Mouse (Mus musculus): ENCODE measurements around the gene Olfr1046. TPM values are rescaled to one million over a fixed set of nuclear protein-coding genes. Genes with fewer than 3 reads are reported as not detected.

Gene Olfr1046
- polyA plus RNA-seq, 1 experiment from 2014 or later, result not detected

Other genes starting within 250 kb of the Olfr1046 start
- not detected in 2 replicates for gene Olfr1029, start 245.4 kb downstream of the Olfr1046 start, polyA plus RNA-seq (2015; fragmentation: Nextera tagmentation; extraction: Ambion mirVana)
- not detected in 2 replicates for gene Olfr1030, start 240.0 kb downstream of the Olfr1046 start, polyA plus RNA-seq (2015; fragmentation: Nextera tagmentation; extraction: Ambion mirVana)
- gene Olfr1031, start 229.0 kb downstream of the Olfr1046 start, polyA plus RNA-seq (2015; fragmentation: Nextera tagmentation; extraction: Ambion mirVana), result not detected in 2 replicates
- not detected in 2 replicates for gene Olfr1032, start 213.8 kb downstream of the Olfr1046 start, polyA plus RNA-seq (2015; fragmentation: Nextera tagmentation; extraction: Ambion mirVana)
- 1.6 TPM in 2 replicates for gene Olfr1033, start 198.7 kb downstream of the Olfr1046 start, polyA plus RNA-seq (2015; fragmentation: Nextera tagmentation; extraction: Ambion mirVana)
- gene Olfr1034, start 173.5 kb downstream of the Olfr1046 start, polyA plus RNA-seq (2015; fragmentation: Nextera tagmentation; extraction: Ambion mirVana), result 0.04 TPM in 1 of 2 replicates, not detected in the other
- gene Olfr1036, start 145.3 kb downstream of the Olfr1046 start, polyA plus RNA-seq (2015; fragmentation: Nextera tagmentation; extraction: Ambion mirVana), result not detected in 2 replicates
- not detected in 2 replicates for gene Olfr1037, start 131.9 kb downstream of the Olfr1046 start, polyA plus RNA-seq (2015; fragmentation: Nextera tagmentation; extraction: Ambion mirVana)
- gene Olfr1039, start 83.4 kb downstream of the Olfr1046 start, polyA plus RNA-seq (2015; fragmentation: Nextera tagmentation; extraction: Ambion mirVana), result not detected in 2 replicates
- not detected in 2 replicates for gene Olfr1040, start 72.6 kb downstream of the Olfr1046 start, polyA plus RNA-seq (2015; fragmentation: Nextera tagmentation; extraction: Ambion mirVana)
- gene Olfr1042, start 57.5 kb downstream of the Olfr1046 start, polyA plus RNA-seq (2015; fragmentation: Nextera tagmentation; extraction: Ambion mirVana), result not detected in 2 replicates
- not detected in 2 replicates for gene Olfr1043, start 51.8 kb downstream of the Olfr1046 start, polyA plus RNA-seq (2015; fragmentation: Nextera tagmentation; extraction: Ambion mirVana)
- gene Olfr1044, start 41.5 kb downstream of the Olfr1046 start, polyA plus RNA-seq (2015; fragmentation: Nextera tagmentation; extraction: Ambion mirVana), result not detected in 2 replicates
- not detected in 2 replicates for gene Olfr52, start 33.6 kb downstream of the Olfr1046 start, polyA plus RNA-seq (2015; fragmentation: Nextera tagmentation; extraction: Ambion mirVana)
- gene Olfr1045, start 16.3 kb downstream of the Olfr1046 start, polyA plus RNA-seq (2015; fragmentation: Nextera tagmentation; extraction: Ambion mirVana), result not detected in 2 replicates
- not detected in 2 replicates for gene Olfr1047, start 12.1 kb upstream of the Olfr1046 start, polyA plus RNA-seq (2015; fragmentation: Nextera tagmentation; extraction: Ambion mirVana)
- not detected in 2 replicates for gene Olfr1048, start 21.0 kb upstream of the Olfr1046 start, polyA plus RNA-seq (2015; fragmentation: Nextera tagmentation; extraction: Ambion mirVana)
- not detected in 2 replicates for gene Olfr1049, start 39.0 kb upstream of the Olfr1046 start, polyA plus RNA-seq (2015; fragmentation: Nextera tagmentation; extraction: Ambion mirVana)
- gene Olfr1051, start 59.8 kb upstream of the Olfr1046 start, polyA plus RNA-seq (2015; fragmentation: Nextera tagmentation; extraction: Ambion mirVana), result not detected in 2 replicates
- gene Olfr1052, start 73.1 kb upstream of the Olfr1046 start, polyA plus RNA-seq (2015; fragmentation: Nextera tagmentation; extraction: Ambion mirVana), result not detected in 2 replicates
- not detected in 2 replicates for gene Olfr1053, start 96.0 kb upstream of the Olfr1046 start, polyA plus RNA-seq (2015; fragmentation: Nextera tagmentation; extraction: Ambion mirVana)
- gene Olfr1054, start 116.1 kb upstream of the Olfr1046 start, polyA plus RNA-seq (2015; fragmentation: Nextera tagmentation; extraction: Ambion mirVana), result not detected in 2 replicates
- gene Olfr1055, start 131.0 kb upstream of the Olfr1046 start, polyA plus RNA-seq (2015; fragmentation: Nextera tagmentation; extraction: Ambion mirVana), result not detected in 2 replicates
- gene Olfr1056, start 143.2 kb upstream of the Olfr1046 start, polyA plus RNA-seq (2015; fragmentation: Nextera tagmentation; extraction: Ambion mirVana), result not detected in 2 replicates
- not detected in 2 replicates for gene Olfr1057, start 159.1 kb upstream of the Olfr1046 start, polyA plus RNA-seq (2015; fragmentation: Nextera tagmentation; extraction: Ambion mirVana)
- gene Olfr1058, start 169.2 kb upstream of the Olfr1046 start, polyA plus RNA-seq (2015; fragmentation: Nextera tagmentation; extraction: Ambion mirVana), result not detected in 2 replicates
- not detected in 2 replicates for gene Olfr1061, start 194.7 kb upstream of the Olfr1046 start, polyA plus RNA-seq (2015; fragmentation: Nextera tagmentation; extraction: Ambion mirVana)
- not detected in 2 replicates for gene Olfr1062, start 207.4 kb upstream of the Olfr1046 start, polyA plus RNA-seq (2015; fragmentation: Nextera tagmentation; extraction: Ambion mirVana)
- gene Olfr1065, start 231.3 kb upstream of the Olfr1046 start, polyA plus RNA-seq (2015; fragmentation: Nextera tagmentation; extraction: Ambion mirVana), result not detected in 2 replicates
- gene Olfr1066, start 237.0 kb upstream of the Olfr1046 start, polyA plus RNA-seq (2015; fragmentation: Nextera tagmentation; extraction: Ambion mirVana), result not detected in 2 replicates